Mouse (Mus musculus) liver, adult 2 months (tissue): ENCODE results near the gene Bfar.

ENCODE experiments used
- CTCF ChIP-seq: fragments of 200-500 bp; IDR thresholded peaks from 2 replicates; pipeline ENCODE4 v1.5.1; 2011; ENCODE audit warnings: low read depth, low read length, control low read depth
- POLR2A ChIP-seq: fragments of 200-500 bp; IDR thresholded peaks from 2 replicates; pipeline ENCODE4 v1.6.1; 2011; ENCODE audit warnings: low read length, control low read depth; ENCODE audit not compliant: insufficient read depth; ENCODE audit errors: extremely low read depth

DNA sequence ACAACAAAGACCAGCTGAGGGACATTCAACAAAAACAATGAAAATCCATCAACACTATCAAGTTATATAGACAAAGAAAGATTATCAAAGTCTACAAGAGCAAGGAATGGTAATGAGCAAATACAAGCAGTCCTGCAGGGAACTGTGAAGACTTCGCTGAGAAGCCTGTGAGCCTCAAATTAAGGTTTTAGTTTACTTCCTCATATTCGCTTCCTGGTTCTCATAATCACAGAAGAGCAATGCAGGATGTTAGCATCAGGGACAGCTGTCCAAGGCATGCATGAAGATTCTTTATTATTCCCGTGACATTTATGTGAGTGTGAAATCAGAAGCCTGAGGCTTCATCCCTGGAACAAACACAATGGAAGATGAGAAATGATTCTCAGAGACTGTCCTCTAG, 27.2 kb upstream of the Bfar start:
- TF ChIP-seq POLR2A (no peak), CTCF (no peak)
